Mouse (Mus musculus): Measurements from ENCODE around the gene Ap2m1. TPM values are rescaled to one million over a fixed set of nuclear protein-coding genes. Genes with fewer than 3 reads are reported as not detected.

Gene Ap2m1
- polyA plus RNA-seq, 1 experiment from 2014 or later = 646 TPM

DNA sequence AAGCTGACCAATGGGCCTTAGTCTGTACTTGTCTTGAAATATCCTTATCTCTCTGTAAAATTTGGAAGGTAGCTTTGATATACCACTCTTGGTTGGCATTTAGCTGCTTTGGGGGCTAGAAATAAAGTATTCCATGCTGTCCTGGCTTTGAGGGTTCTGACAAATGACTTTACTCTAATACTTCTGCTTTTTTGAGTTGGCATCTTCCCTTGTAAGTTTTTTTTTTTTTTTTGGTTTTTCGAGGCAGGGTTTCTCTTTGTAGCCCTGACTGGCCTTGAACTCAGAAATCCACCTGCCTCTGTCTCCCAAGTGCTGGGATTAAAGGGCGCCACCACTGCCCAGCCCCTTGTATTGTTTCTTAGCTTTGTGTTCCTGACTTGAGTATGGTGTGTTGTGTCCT is 41.8 kb upstream of the Ap2m1 start:
- WGBS = 75% methylated on average over 2 of the region's 2 CpGs
- H3K27me3 ChIP-seq (ENCODE audit: insufficient read depth, low read length) = no peaks in the 10 kb centered on the region
- H3K9ac ChIP-seq = no peak overlapping the region
- H3K36me3 ChIP-seq (ENCODE audit: insufficient read depth) = no peaks in the 10 kb centered on the region
- H3K4me2 ChIP-seq = no peak overlapping the region
- no peak for TF ChIP-seq CTCF (IDR thresholded peaks at IDR 0.05; ENCODE audit: low read depth)
- DNase-seq (no peak), ATAC-seq (ENCODE audit: insufficient read depth) (no peak)
- H3K4me3 ChIP-seq (ENCODE audit: low read depth, low read length) = no peak overlapping the region
- H3K27ac ChIP-seq (ENCODE audit: low read depth) = no peak overlapping the region
- no peaks in the 10 kb centered on the region for H3K9me3 ChIP-seq (ENCODE audit: low read depth, low read length)
- 0 out of 2 replicates have a peak, but pooled peaks cover 3% of the 10 kb centered on the region for H3K4me1 ChIP-seq (ENCODE audit: insufficient read depth)

GRCm38 (mm10) chr16:20496671-20497600 is 38.3 kb upstream of the Ap2m1 start:
- peak; percentile 91 for DNase-seq
- H3K9ac ChIP-seq = peak overlapping the region; percentile 26; the same call in 1 of the 2 replicates

GRCm38 (mm10) chr16:20497980-20498676 is 37.1 kb upstream of the Ap2m1 start:
- 9% methylated on average over 16 of the region's 16 CpGs for WGBS
- TF ChIP-seq CTCF (IDR thresholded peaks at IDR 0.05; ENCODE audit: low read depth) = no peak
- H3K4me3 ChIP-seq (ENCODE audit: low read depth, low read length) = peak overlapping the region; percentile 91

More at GRCm38 (mm10) chr16:20496671-20497600, 38.3 kb upstream of the Ap2m1 start:
- 0 out of 2 replicates have a peak overlapping the region, but pooled peaks have one; percentile 12 for H3K27ac ChIP-seq (ENCODE audit: low read depth)
- 0 out of 2 replicates have a peak, but pooled peaks cover 3% of the 10 kb centered on the region for H3K4me1 ChIP-seq (ENCODE audit: insufficient read depth)
- H3K9me3 ChIP-seq (ENCODE audit: low read depth, low read length) = no peaks in the 10 kb centered on the region
- peak overlapping the region; percentile 77 for H3K4me2 ChIP-seq
- H3K4me3 ChIP-seq (ENCODE audit: low read depth, low read length) = peak overlapping the region; percentile 35
- TF ChIP-seq CTCF (IDR thresholded peaks at IDR 0.05; ENCODE audit: low read depth) = peak; percentile 79
- no peaks in the 10 kb centered on the region for H3K27me3 ChIP-seq (ENCODE audit: insufficient read depth, low read length)
- 22% methylated on average over 25 of the region's 25 CpGs for WGBS
- ATAC-seq (ENCODE audit: insufficient read depth) = peak; percentile 26; the same call in 1 of the 2 replicates
- H3K36me3 ChIP-seq (ENCODE audit: insufficient read depth) = peaks cover 17% of the 10 kb centered on the region

DNA sequence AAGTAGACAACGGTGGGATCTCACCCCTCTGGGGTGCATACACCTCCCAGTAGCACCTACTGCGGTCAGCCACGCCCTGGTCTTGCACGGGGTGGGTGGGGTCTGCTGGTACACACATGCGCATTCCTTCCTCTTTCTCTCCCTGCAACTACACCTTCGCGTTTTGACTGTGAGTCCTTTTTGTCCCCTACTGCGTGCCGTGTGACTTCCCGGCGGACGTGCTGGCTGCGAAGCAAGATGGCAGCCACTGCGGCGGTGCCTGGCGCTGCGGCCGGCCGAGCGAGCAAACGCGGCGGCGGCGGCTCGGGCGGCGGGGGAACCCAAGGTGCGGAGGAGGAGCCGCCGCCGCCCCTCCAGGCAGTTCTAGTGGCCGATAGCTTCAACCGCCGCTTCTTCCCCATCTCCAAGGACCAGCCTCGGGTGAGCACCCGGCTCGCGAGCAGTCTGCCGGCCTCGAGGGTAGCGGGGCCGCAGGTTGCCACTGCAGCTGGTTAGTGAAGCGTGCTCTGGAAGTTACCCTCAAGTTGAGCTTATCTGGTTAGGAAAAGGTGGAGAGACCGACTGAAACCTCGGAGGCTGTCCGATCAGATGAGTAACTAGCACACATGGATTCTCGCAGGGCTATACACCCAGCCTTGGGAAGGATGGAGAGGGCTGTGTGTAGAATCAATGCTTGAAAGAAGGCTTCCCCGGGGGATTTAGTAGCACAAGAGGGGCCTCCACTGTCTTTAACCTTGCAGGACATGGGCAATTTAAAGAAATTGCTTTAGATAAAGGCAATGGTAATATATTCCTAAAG is 36.4 kb upstream of the Ap2m1 start, which contains the start of gene Eif2b5:
TSS of gene Eif2b5 (plus strand) at position 141 of the 799 bp plus-strand sequence.
- no peaks in the 10 kb centered on the region for H3K27me3 ChIP-seq (ENCODE audit: insufficient read depth, low read length)
- no peak for TF ChIP-seq CTCF (IDR thresholded peaks at IDR 0.05; ENCODE audit: low read depth)
- ATAC-seq (ENCODE audit: insufficient read depth) (peak; percentile 96), DNase-seq (peak; percentile 95)
- peak within 1 kb of the TSS; percentile 95 for H3K9ac ChIP-seq
- H3K4me3 ChIP-seq (ENCODE audit: low read depth, low read length) = peak within 1 kb of the TSS; percentile 91
- peak within 1 kb of the TSS; percentile 85 for H3K4me2 ChIP-seq
- no peaks in the 10 kb centered on the region for H3K9me3 ChIP-seq (ENCODE audit: low read depth, low read length)
- H3K4me1 ChIP-seq (ENCODE audit: insufficient read depth) = 0 out of 2 replicates have a peak, but pooled peaks cover 3% of the 10 kb centered on the region
- H3K27ac ChIP-seq (ENCODE audit: low read depth) = peak within 1 kb of the TSS; percentile 77; the same call in 1 of the 2 replicates
- under 1% methylated on average over 49 of the region's 49 CpGs for WGBS
- H3K36me3 ChIP-seq (ENCODE audit: insufficient read depth) = peaks cover 36% of the 10 kb centered on the region

More at GRCm38 (mm10) chr16:20497980-20498676, 37.1 kb upstream of the Ap2m1 start:
- Histone ChIP-seq H3K9ac (peak overlapping the region; percentile 95), H3K4me2 (peak overlapping the region; percentile 85), H3K36me3 (ENCODE audit: insufficient read depth) (peaks cover 29% of the 10 kb centered on the region), H3K27me3 (ENCODE audit: insufficient read depth, low read length) (no peaks in the 10 kb centered on the region), H3K4me1 (ENCODE audit: insufficient read depth) (0 out of 2 replicates have a peak, but pooled peaks cover 3% of the 10 kb centered on the region), H3K27ac (ENCODE audit: low read depth) (no peak overlapping the region; the same call in 1 of the 2 replicates), H3K9me3 (ENCODE audit: low read depth, low read length) (no peaks in the 10 kb centered on the region)
- DNase-seq = no peak
- ATAC-seq (ENCODE audit: insufficient read depth) = 0 out of 2 replicates have a peak, but pooled peaks have one; percentile 5

DNA sequence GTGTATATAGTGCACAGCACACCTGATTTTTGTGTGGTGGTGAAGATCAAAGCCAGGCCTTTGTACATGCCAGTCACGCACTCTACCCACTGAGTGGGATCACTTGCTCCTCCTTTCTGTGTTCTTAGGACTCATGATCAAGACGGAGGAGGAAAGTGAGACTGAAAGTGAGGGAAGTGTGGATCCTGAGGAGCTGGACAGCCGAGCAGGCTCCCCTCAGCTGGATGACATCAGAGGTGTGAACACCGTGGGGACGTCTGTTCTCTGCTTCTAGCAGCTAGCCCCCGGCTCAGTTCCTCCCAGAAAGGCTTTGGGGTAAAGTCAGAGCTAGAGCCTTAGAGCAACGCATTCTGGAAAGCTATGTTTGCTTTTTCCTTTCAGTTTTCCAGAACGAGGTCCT is 29.3 kb upstream of the Ap2m1 start:
- whole genome bisulfite sequencing = 82% methylated on average over 8 of the region's 8 CpGs
- ATAC-seq (ENCODE audit: insufficient read depth) = no peak

GRCm38 (mm10) chr16:20509349-20509748 is 25.9 kb upstream of the Ap2m1 start:
- 86% methylated on average over 3 of the region's 3 CpGs for WGBS
- Histone ChIP-seq H3K27me3 (ENCODE audit: insufficient read depth, low read length) (no peaks in the 10 kb centered on the region), H3K9ac (no peak overlapping the region), H3K27ac (ENCODE audit: low read depth) (no peak overlapping the region), H3K36me3 (ENCODE audit: insufficient read depth) (peaks cover 72% of the 10 kb centered on the region), H3K4me2 (no peak overlapping the region), H3K4me1 (ENCODE audit: insufficient read depth) (no peaks in the 10 kb centered on the region), H3K4me3 (ENCODE audit: low read depth, low read length) (no peak overlapping the region), H3K9me3 (ENCODE audit: low read depth, low read length) (no peaks in the 10 kb centered on the region)
- peak; percentile 53 for TF ChIP-seq CTCF (IDR thresholded peaks at IDR 0.05; ENCODE audit: low read depth)
- peak; percentile 55 for DNase-seq
- ATAC-seq (ENCODE audit: insufficient read depth) = no peak

More for the DNA sequence above, 29.3 kb upstream of the Ap2m1 start:
- no peak overlapping the region for H3K4me3 ChIP-seq (ENCODE audit: low read depth, low read length)
- no peak overlapping the region for H3K4me2 ChIP-seq
- H3K36me3 ChIP-seq (ENCODE audit: insufficient read depth) = peaks cover 100% of the 10 kb centered on the region
- H3K9me3 ChIP-seq (ENCODE audit: low read depth, low read length) = no peaks in the 10 kb centered on the region
- no peaks in the 10 kb centered on the region for H3K27me3 ChIP-seq (ENCODE audit: insufficient read depth, low read length)
- no peak overlapping the region for H3K27ac ChIP-seq (ENCODE audit: low read depth)
- TF ChIP-seq CTCF (IDR thresholded peaks at IDR 0.05; ENCODE audit: low read depth) = no peak
- H3K4me1 ChIP-seq (ENCODE audit: insufficient read depth) = no peaks in the 10 kb centered on the region
- no peak for DNase-seq
- H3K9ac ChIP-seq = no peak overlapping the region

Data from lung, embryonic 14.5 days (tissue).